Mouse (Mus musculus): ENCODE measurements around the gene Gm49393. TPM values are rescaled to one million over a fixed set of nuclear protein-coding genes. Genes with fewer than 3 reads are reported as not detected.
"Not testable (repeated sequence)": the region's sequence is repeated elsewhere in the genome, so short reads cannot be mapped to it uniquely, and the experiment has no call there.

The Gm49393 gene
- polyA plus RNA-seq (2014; fragmentation: Nextera tagmentation; extraction: Ambion mirVana) = not detected in 2 replicates

GRCm38 (mm10) chr13:60935490-60935889 is at the start of gene Gm49393:
Gene Gm49393 (minus strand): TSS chr13:60935590.
- H3K9me3 ChIP-seq (ENCODE audit: control insufficient read depth, low read length); H3K9ac ChIP-seq (ENCODE audit: low read length); H3K4me2 ChIP-seq (ENCODE audit: low read depth); H3K4me3 ChIP-seq (ENCODE audit: low read depth, low read length); H3K27me3 ChIP-seq (ENCODE audit: control insufficient read depth, insufficient read depth, low read length); DNase-seq (ENCODE audit: low spot score); H3K36me3 ChIP-seq (ENCODE audit: control insufficient read depth, insufficient read depth, low read length); H3K27ac ChIP-seq (ENCODE audit: low read depth, low read length); H3K4me1 ChIP-seq (ENCODE audit: control insufficient read depth, insufficient read depth, low read length); ATAC-seq (ENCODE audit: insufficient read depth, low FRiP score, low TSS enrichment): not testable (repeated sequence)
- 76% methylated on average over 2 of the region's 2 CpGs for WGBS

- not testable (repeated sequence) for ATAC-seq (ENCODE audit: insufficient read depth, low FRiP score, low TSS enrichment); DNase-seq (ENCODE audit: low spot score); H3K9me3 ChIP-seq (ENCODE audit: control insufficient read depth, low read length); H3K36me3 ChIP-seq (ENCODE audit: control insufficient read depth, insufficient read depth, low read length); H3K4me3 ChIP-seq (ENCODE audit: low read depth, low read length); H3K27ac ChIP-seq (ENCODE audit: low read depth, low read length); H3K27me3 ChIP-seq (ENCODE audit: control insufficient read depth, insufficient read depth, low read length); H3K4me1 ChIP-seq (ENCODE audit: control insufficient read depth, insufficient read depth, low read length); H3K9ac ChIP-seq (ENCODE audit: low read length); H3K4me2 ChIP-seq (ENCODE audit: low read depth)
- 63% methylated on average over 4 of the region's 4 CpGs for WGBS
Measured at GRCm38 (mm10) chr13:60972319-60972718, 36.9 kb upstream of the Gm49393 start.

GRCm38 (mm10) chr13:60963985-60964384 is 28.6 kb upstream of the Gm49393 start:
- H3K4me1 ChIP-seq (ENCODE audit: control insufficient read depth, insufficient read depth, low read length); H3K4me2 ChIP-seq (ENCODE audit: low read depth); ATAC-seq (ENCODE audit: insufficient read depth, low FRiP score, low TSS enrichment); H3K36me3 ChIP-seq (ENCODE audit: control insufficient read depth, insufficient read depth, low read length); H3K4me3 ChIP-seq (ENCODE audit: low read depth, low read length); H3K9me3 ChIP-seq (ENCODE audit: control insufficient read depth, low read length); H3K27ac ChIP-seq (ENCODE audit: low read depth, low read length); H3K27me3 ChIP-seq (ENCODE audit: control insufficient read depth, insufficient read depth, low read length); DNase-seq (ENCODE audit: low spot score); H3K9ac ChIP-seq (ENCODE audit: low read length): not testable (repeated sequence)
- 48% methylated on average over 5 of the region's 5 CpGs for WGBS

GRCm38 (mm10) chr13:60961706-60962105 is 26.3 kb upstream of the Gm49393 start:
- Histone ChIP-seq H3K36me3 (ENCODE audit: control insufficient read depth, insufficient read depth, low read length) (no peaks in the 10 kb centered on the region), H3K4me3 (ENCODE audit: low read depth, low read length) (no peak overlapping the region), H3K27ac (ENCODE audit: low read depth, low read length) (no peak overlapping the region), H3K4me1 (ENCODE audit: control insufficient read depth, insufficient read depth, low read length) (no peaks in the 10 kb centered on the region), H3K4me2 (ENCODE audit: low read depth) (no peak overlapping the region), H3K9me3 (ENCODE audit: control insufficient read depth, low read length) (peaks cover 6% of the 10 kb centered on the region; the same call in 1 of the 2 replicates), H3K9ac (ENCODE audit: low read length) (no peak overlapping the region), H3K27me3 (ENCODE audit: control insufficient read depth, insufficient read depth, low read length) (no peaks in the 10 kb centered on the region)
- DNase-seq (ENCODE audit: low spot score) (no peak), ATAC-seq (ENCODE audit: insufficient read depth, low FRiP score, low TSS enrichment) (no peak)
- 71% methylated on average over 5 of the region's 5 CpGs for WGBS

- H3K36me3 ChIP-seq (ENCODE audit: control insufficient read depth, insufficient read depth, low read length); H3K4me1 ChIP-seq (ENCODE audit: control insufficient read depth, insufficient read depth, low read length); ATAC-seq (ENCODE audit: insufficient read depth, low FRiP score, low TSS enrichment); H3K27me3 ChIP-seq (ENCODE audit: control insufficient read depth, insufficient read depth, low read length); H3K9ac ChIP-seq (ENCODE audit: low read length); DNase-seq (ENCODE audit: low spot score); H3K4me3 ChIP-seq (ENCODE audit: low read depth, low read length); H3K9me3 ChIP-seq (ENCODE audit: control insufficient read depth, low read length); H3K4me2 ChIP-seq (ENCODE audit: low read depth); H3K27ac ChIP-seq (ENCODE audit: low read depth, low read length): not testable (repeated sequence)
- WGBS = 75% methylated on average over 3 of the region's 3 CpGs
Measured at GRCm38 (mm10) chr13:60941884-60942283, 6.5 kb upstream of the Gm49393 start, which contains the start of gene Tpbpa. Gene Tpbpa (minus strand): TSS chr13:60941984.

GRCm38 (mm10) chr13:60936500-60936901 is 1.1 kb upstream of the Gm49393 start, which contains the start of the genes Gm49391 and Ctla2a:
Gene Gm49391 (minus strand): TSS chr13:60936571.
Gene Ctla2a (minus strand): TSS chr13:60936625.
- Histone ChIP-seq H3K4me1 (ENCODE audit: control insufficient read depth, insufficient read depth, low read length) (no peaks in the 10 kb centered on the region), H3K4me2 (ENCODE audit: low read depth) (no peak within 1 kb of the TSS), H3K27me3 (ENCODE audit: control insufficient read depth, insufficient read depth, low read length) (no peaks in the 10 kb centered on the region), H3K9ac (ENCODE audit: low read length) (no peak within 1 kb of the TSS), H3K36me3 (ENCODE audit: control insufficient read depth, insufficient read depth, low read length) (no peaks in the 10 kb centered on the region), H3K9me3 (ENCODE audit: control insufficient read depth, low read length) (no peaks in the 10 kb centered on the region), H3K27ac (ENCODE audit: low read depth, low read length) (no peak within 1 kb of the TSS), H3K4me3 (ENCODE audit: low read depth, low read length) (no peak within 1 kb of the TSS)
- no peak for ATAC-seq (ENCODE audit: insufficient read depth, low FRiP score, low TSS enrichment)
- no peak for DNase-seq (ENCODE audit: low spot score)
- 74% methylated on average over 5 of the region's 5 CpGs for WGBS

GRCm38 (mm10) chr13:60904780-60905179 is 30.6 kb downstream of the Gm49393 start, which contains the start of gene Tpbpb:
Gene Tpbpb (minus strand): TSS chr13:60904880.
- not testable (repeated sequence) for H3K4me2 ChIP-seq (ENCODE audit: low read depth); ATAC-seq (ENCODE audit: insufficient read depth, low FRiP score, low TSS enrichment); H3K27me3 ChIP-seq (ENCODE audit: control insufficient read depth, insufficient read depth, low read length); H3K27ac ChIP-seq (ENCODE audit: low read depth, low read length); H3K36me3 ChIP-seq (ENCODE audit: control insufficient read depth, insufficient read depth, low read length); H3K4me3 ChIP-seq (ENCODE audit: low read depth, low read length); DNase-seq (ENCODE audit: low spot score); H3K9me3 ChIP-seq (ENCODE audit: control insufficient read depth, low read length); H3K9ac ChIP-seq (ENCODE audit: low read length); H3K4me1 ChIP-seq (ENCODE audit: control insufficient read depth, insufficient read depth, low read length)
- 81% methylated on average over 2 of the region's 2 CpGs for WGBS

GRCm38 (mm10) chr13:60897328-60897727 is 38.1 kb downstream of the Gm49393 start, which contains the start of gene Ctla2b:
Gene Ctla2b (minus strand): TSS chr13:60897447.
- no peak for DNase-seq (ENCODE audit: low spot score)
- no peak within 1 kb of the TSS for H3K27ac ChIP-seq (ENCODE audit: low read depth, low read length)
- no peaks in the 10 kb centered on the region for H3K4me1 ChIP-seq (ENCODE audit: control insufficient read depth, insufficient read depth, low read length)
- H3K4me2 ChIP-seq (ENCODE audit: low read depth) = no peak within 1 kb of the TSS
- no peak within 1 kb of the TSS for H3K4me3 ChIP-seq (ENCODE audit: low read depth, low read length)
- H3K36me3 ChIP-seq (ENCODE audit: control insufficient read depth, insufficient read depth, low read length) = no peaks in the 10 kb centered on the region
- no peaks in the 10 kb centered on the region for H3K27me3 ChIP-seq (ENCODE audit: control insufficient read depth, insufficient read depth, low read length)
- H3K9me3 ChIP-seq (ENCODE audit: control insufficient read depth, low read length) = no peaks in the 10 kb centered on the region
- WGBS = 71% methylated on average over 3 of the region's 3 CpGs
- H3K9ac ChIP-seq (ENCODE audit: low read length) = no peak within 1 kb of the TSS
- ATAC-seq (ENCODE audit: insufficient read depth, low FRiP score, low TSS enrichment) = no peak

- not testable (repeated sequence) for H3K9ac ChIP-seq (ENCODE audit: low read length); H3K4me1 ChIP-seq (ENCODE audit: control insufficient read depth, insufficient read depth, low read length); H3K4me2 ChIP-seq (ENCODE audit: low read depth); ATAC-seq (ENCODE audit: insufficient read depth, low FRiP score, low TSS enrichment); DNase-seq (ENCODE audit: low spot score); H3K36me3 ChIP-seq (ENCODE audit: control insufficient read depth, insufficient read depth, low read length); H3K27ac ChIP-seq (ENCODE audit: low read depth, low read length); H3K4me3 ChIP-seq (ENCODE audit: low read depth, low read length); H3K9me3 ChIP-seq (ENCODE audit: control insufficient read depth, low read length); H3K27me3 ChIP-seq (ENCODE audit: control insufficient read depth, insufficient read depth, low read length)
- WGBS = 92% methylated on average over 7 of the region's 8 CpGs
Measured at GRCm38 (mm10) chr13:60896794-60897193, 38.6 kb downstream of the Gm49393 start, which contains the start of gene Gm49392. Gene Gm49392 (minus strand): TSS chr13:60896894.

Data from neural tube, embryonic 11.5 days (tissue).